Mouse (Mus musculus) embryonic stem cell, embryonic (primary cell): ENCODE data around the gene Serinc3.
"Not testable (repeated sequence)": the region's sequence is repeated elsewhere in the genome, so short reads cannot be mapped to it uniquely, and the experiment has no call there.

Experiments
- CTCF ChIA-PET, 4 experiments: fragments of 300-600 bp in 2 of 4; fragments of 350-600 bp in 2 of 4; sonication (Branson Sonifier 250); formaldehyde crosslinking; loops; one replicate each; lab custom pipeline; 2022; ENCODE audit warnings: inconsistent platforms in 2 of 4; lab: Charles Lee
- POLR2A ChIA-PET, 4 experiments: fragments of 300-600 bp in 2 of 4; fragments of 350-600 bp in 2 of 4; sonication (Branson Sonifier 250); formaldehyde crosslinking; loops; one replicate each; lab custom pipeline; 2022; ENCODE audit warnings: antibody characterized with exemption in 4 of 4, inconsistent platforms in 1 of 4; lab: Charles Lee

Serinc3 gene

GRCm38 (mm10) chr2:163675144-163675619, 30.3 kb upstream of the Serinc3 start:
- POLR2A ChIA-PET = interaction anchor here in 1 of 4 experiments (1.4 to 2.6 kb wide), 2 partner anchors 8 to 30 kb away, joined by 3 to 8 read pairs; no protein-coding TSS in a partner anchor
- CTCF ChIA-PET = no interaction called here

- CTCF ChIA-PET = no interaction called here
- POLR2A ChIA-PET = interaction anchor here in 2 of 4 experiments (1.1 to 2.6 kb wide), 3 partner anchors 9 to 29 kb away, joined by 3 to 8 read pairs (median 3); no protein-coding TSS in a partner anchor
Observed at GRCm38 (mm10) chr2:163674397-163674796, 29.5 kb upstream of the Serinc3 start.

GRCm38 (mm10) chr2:163670872-163671594, 26.1 kb upstream of the Serinc3 start:
- CTCF ChIA-PET = no interaction called here
- POLR2A ChIA-PET = interaction anchor here in 1 of 4 experiments (1.0 to 1.7 kb wide), 2 partner anchors 12 to 26 kb away, joined by 3 to 5 read pairs; partner anchors contain the start of gene Serinc3

GRCm38 (mm10) chr2:163667045-163667444, 22.1 kb upstream of the Serinc3 start:
- ChIA-PET CTCF (no interaction called here), POLR2A (no interaction called here)

GRCm38 (mm10) chr2:163663930-163664329, 19.0 kb upstream of the Serinc3 start:
- CTCF ChIA-PET = no interaction called here

GRCm38 (mm10) chr2:163662698-163663221, 17.8 kb upstream of the Serinc3 start:
- POLR2A ChIA-PET = interaction anchor here in 1 of 4 experiments (1.1 to 1.2 kb wide), 2 partner anchors 15 to 54 kb away, joined by 3 to 4 read pairs; no protein-coding TSS in a partner anchor

More at GRCm38 (mm10) chr2:163663930-163664329, 19.0 kb upstream of the Serinc3 start:
- POLR2A ChIA-PET = interaction anchor here in 1 of 4 experiments (1.8 kb wide), 1 partner anchor 40 kb away, joined by 5 read pairs; no protein-coding TSS in a partner anchor

GRCm38 (mm10) chr2:163662076-163662475, 17.1 kb upstream of the Serinc3 start:
- POLR2A ChIA-PET = interaction anchor here in 2 of 4 experiments (0.9 to 6.2 kb wide), 4 partner anchors 15 to 45 kb away, joined by 3 to 79 read pairs (median 4); partner anchors contain the start of gene Serinc3 (in 1 of the 2)
- CTCF ChIA-PET = no interaction called here

More at GRCm38 (mm10) chr2:163662698-163663221, 17.8 kb upstream of the Serinc3 start:
- CTCF ChIA-PET = no interaction called here

- POLR2A ChIA-PET = interaction anchor here in 2 of 4 experiments (0.9 to 6.2 kb wide), 4 partner anchors 14 to 44 kb away, joined by 3 to 79 read pairs (median 4); partner anchors contain the start of gene Serinc3 (in 1 of the 2)
- CTCF ChIA-PET = no interaction called here
Observed at GRCm38 (mm10) chr2:163661371-163661850, 16.5 kb upstream of the Serinc3 start.

- POLR2A ChIA-PET = interaction anchor here in 2 of 4 experiments (1.6 to 6.2 kb wide), 6 partner anchors 11 to 43 kb away, joined by 4 to 79 read pairs (median 8); partner anchors contain the start of gene Serinc3 (in 2 of the 2)
Observed at GRCm38 (mm10) chr2:163660103-163660701, 15.3 kb upstream of the Serinc3 start.

GRCm38 (mm10) chr2:163659431-163659830, 14.5 kb upstream of the Serinc3 start:
- POLR2A ChIA-PET = interaction anchor here in 3 of 4 experiments (0.6 to 6.2 kb wide), 13 partner anchors 8 to 62 kb away, joined by 3 to 79 read pairs (median 5); partner anchors contain the start of gene Serinc3 (in 2 of the 3)
- CTCF ChIA-PET = interaction anchor here in 3 of 4 experiments (0.6 to 1.9 kb wide), 5 partner anchors 12 to 179 kb away, joined by 3 to 15 read pairs (median 3); no protein-coding TSS in a partner anchor

More at GRCm38 (mm10) chr2:163660103-163660701, 15.3 kb upstream of the Serinc3 start:
- CTCF ChIA-PET = interaction anchor here in 1 of 4 experiments (1.6 kb wide), 1 partner anchor 178 kb away, joined by 6 read pairs; no protein-coding TSS in a partner anchor

- ChIA-PET CTCF (interaction anchor here (0.6 to 1.9 kb wide), 7 partner anchors 11 to 179 kb away, joined by 3 to 15 read pairs (median 3); no protein-coding TSS in a partner anchor), POLR2A (interaction anchor here in 3 of 4 experiments (0.6 to 6.2 kb wide), 18 partner anchors 9 to 728 kb away, joined by 3 to 79 read pairs (median 5); partner anchors contain the start of genes Serinc3 (in 2 of the 3) and Srsf6 (in 1 of the 3))
Observed at GRCm38 (mm10) chr2:163658941-163659340, 14.0 kb upstream of the Serinc3 start.

- CTCF ChIA-PET = interaction anchor here (0.6 to 1.9 kb wide), 9 partner anchors 11 to 745 kb away, joined by 3 to 15 read pairs (median 4); no protein-coding TSS in a partner anchor
Observed at GRCm38 (mm10) chr2:163657975-163658886, 13.3 kb upstream of the Serinc3 start, which contains the start of gene Pkig. TSS of gene Pkig (plus strand) at chr2:163658386.

GRCm38 (mm10) chr2:163657486-163657885, 12.6 kb upstream of the Serinc3 start:
- ChIA-PET POLR2A (interaction anchor here in 3 of 4 experiments (0.5 to 6.2 kb wide), 22 partner anchors 9 to 1084 kb away, joined by 3 to 79 read pairs (median 4); partner anchors contain the start of genes Serinc3 (in 3 of the 3), Fitm2 (in 1 of the 3) and Srsf6 (in 1 of the 3)), CTCF (interaction anchor here in 3 of 4 experiments (0.7 to 1.9 kb wide), 5 partner anchors 11 to 84 kb away, joined by 3 to 15 read pairs (median 4); no protein-coding TSS in a partner anchor)

More at GRCm38 (mm10) chr2:163657975-163658886, 13.3 kb upstream of the Serinc3 start, which contains the start of gene Pkig:
- POLR2A ChIA-PET = interaction anchor here (0.5 to 6.2 kb wide), 30 partner anchors 10 to 1083 kb away, joined by 3 to 79 read pairs (median 4); partner anchors contain the start of genes Serinc3 (in 3 of the 4), Fitm2 (in 1 of the 4) and Srsf6 (in 1 of the 4)

GRCm38 (mm10) chr2:163655699-163656098, 10.8 kb upstream of the Serinc3 start:
- POLR2A ChIA-PET = interaction anchor here in 2 of 4 experiments (1.0 to 6.2 kb wide), 3 partner anchors 8 to 34 kb away, joined by 3 to 79 read pairs (median 76); partner anchors contain the start of gene Serinc3 (in 2 of the 2)
- CTCF ChIA-PET = not testable (repeated sequence)

- ChIA-PET POLR2A (interaction anchor here in 2 of 4 experiments (1.2 to 9.3 kb wide), 9 partner anchors 9 to 174 kb away, joined by 3 to 79 read pairs (median 5); partner anchors contain the start of genes Pkig (in 2 of the 2) and Fitm2 (in 1 of the 2)), CTCF (interaction anchor here in 1 of 4 experiments (1.1 to 3.8 kb wide), 3 partner anchors 12 to 191 kb away, joined by 3 to 15 read pairs (median 4); partner anchors contain the start of genes Pkig and Ttpal)
Observed at GRCm38 (mm10) chr2:163646461-163647080, 1.6 kb upstream of the Serinc3 start.
